Mouse (Mus musculus) ES-Bruce4 (cell line): Measurements from ENCODE around the gene Preb.

ENCODE experiments used
- CTCF ChIP-seq: IDR thresholded peaks from one replicate; pipeline ENCODE4 v1.8.1; 2011; ENCODE audit warnings: low read depth, low read length
- POLR2A ChIP-seq: IDR thresholded peaks from one replicate; pipeline ENCODE4 v1.8.1; 2011; ENCODE audit warnings: low read length; ENCODE audit not compliant: insufficient read depth

DNA sequence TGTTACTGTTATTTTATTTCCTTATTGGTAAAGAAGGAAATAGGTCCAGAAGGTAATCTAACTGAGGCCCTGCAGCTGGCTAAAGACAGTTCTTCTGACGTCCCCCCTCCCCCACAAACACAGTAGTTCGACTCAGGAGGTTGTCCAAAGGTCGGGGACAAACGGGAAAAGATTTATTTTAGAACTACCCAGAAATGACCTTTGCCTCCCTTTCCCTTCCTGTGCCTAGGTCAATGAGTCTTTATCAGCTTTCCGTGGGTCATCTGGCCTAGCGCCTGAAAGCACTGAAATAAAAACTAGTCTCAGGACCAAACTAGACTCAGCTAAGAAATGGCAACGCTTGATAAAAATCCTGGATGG, 50.9 kb downstream of the Preb start:
- TF ChIP-seq CTCF (no peak), POLR2A (no peak)
